Mouse (Mus musculus) erythroblast, embryonic 14.5 days (primary cell): ENCODE results near the gene Hist1h1c.

ENCODE experiments used
- GATA1 ChIP-seq: IDR thresholded peaks from 2 replicates; pipeline ENCODE4 v1.6.1; 2012; ENCODE audit warnings: low read length, inconsistent platforms, mixed read lengths
- TAL1 ChIP-seq: IDR thresholded peaks from 3 replicates; pipeline ENCODE4 v1.6.1; 2012; ENCODE audit warnings: low read length, inconsistent platforms, mixed read lengths

- TF ChIP-seq TAL1 (no peak), GATA1 (no peak)
These were observed 40.4 kb downstream of the Hist1h1c start for GRCm38 (mm10) chr13:23779025-23779424.
